Mouse (Mus musculus) neural tube, embryonic 14.5 days (tissue): ENCODE data around the gene Rpl12. TPM values are rescaled to one million over a fixed set of nuclear protein-coding genes. Genes with fewer than 3 reads are reported as not detected.

Experiments used
- ATAC-seq: fragments of 200-750 bp; cut with Nextera tagmentation; 2 replicates; pipeline ENCODE4 v1.8.0; 2017; ENCODE audit warnings: low read depth, mild to moderate bottlenecking, moderate TSS enrichment, moderate library complexity
- H3K27ac ChIP-seq: fragments of 300-500 bp; sonication (generic); 2 replicates; pipeline ENCODE4 v1.5.1; 2014; ENCODE audit warnings: low read depth, mild to moderate bottlenecking, control low read depth, low read length, moderate library complexity, mixed read lengths
- H3K27me3 ChIP-seq: fragments of 300-500 bp; sonication (generic); 2 replicates; pipeline ENCODE4 v1.6.1; 2014; ENCODE audit warnings: low read length; ENCODE audit not compliant: control insufficient read depth, insufficient read depth
- H3K36me3 ChIP-seq: fragments of 300-500 bp; sonication (generic); 2 replicates; pipeline ENCODE4 v1.6.1; 2014; ENCODE audit warnings: low read length, mixed read lengths; ENCODE audit not compliant: control insufficient read depth, insufficient read depth
- H3K4me1 ChIP-seq: fragments of 300-500 bp; sonication (generic); 2 replicates; pipeline ENCODE4 v1.6.1; 2014; ENCODE audit warnings: low read length; ENCODE audit not compliant: control insufficient read depth, insufficient read depth
- H3K4me2 ChIP-seq: fragments of 300-500 bp; sonication (generic); 2 replicates; pipeline ENCODE4 v1.6.1; 2014; ENCODE audit warnings: mild to moderate bottlenecking, low read depth, low read length, control low read depth
- H3K4me3 ChIP-seq: fragments of 300-500 bp; sonication (generic); 2 replicates; pipeline ENCODE4 v1.5.1; 2014; ENCODE audit warnings: low read depth, low read length, control low read depth, mixed read lengths
- H3K9ac ChIP-seq: fragments of 300-500 bp; sonication (generic); replicated peaks from 2 replicates; pipeline ENCODE4 v1.6.1; 2014; ENCODE audit warnings: low read depth, mild to moderate bottlenecking, control low read depth, low read length, mixed read lengths
- H3K9me3 ChIP-seq: fragments of 300-500 bp; sonication (generic); 2 replicates; pipeline ENCODE4 v1.6.1; 2016; ENCODE audit warnings: low read length; ENCODE audit not compliant: control insufficient read depth
- WGBS: fragments of 180-500 bp; shearing (Covaris S2); extraction: QIAGEN DNeasy Blood & Tissue Kit; methylation state at CpG from one replicate; pipeline ENCODE4 v1.1.7; 2014; 5-methylcytosine and 5-hydroxymethylcytosine counted together
- polyA plus RNA-seq: library from polyadenylated mRNA; unstranded; fragments of >200 nt; fragmentation: Nextera tagmentation; extraction: Ambion mirVana; gene quantifications from 2 replicates; pipeline ENCODE4 v1.2.1, GENCODE M21; 2014

Rpl12 gene
- polyA plus RNA-seq, 1 experiment from 2014 or later = 99.4 TPM

GRCm38 (mm10) chr2:32983617-32984016 is 22.3 kb downstream of the Rpl12 start:
- peaks cover 14% of the 10 kb centered on the region; the same call in 1 of the 2 replicates for H3K4me1 ChIP-seq
- ATAC-seq = no peak
- H3K4me2 ChIP-seq = no peak overlapping the region
- H3K27ac ChIP-seq = no peak overlapping the region
- no peak overlapping the region for H3K4me3 ChIP-seq
- H3K27me3 ChIP-seq = no peaks in the 10 kb centered on the region
- WGBS = 61% methylated on average over 6 of the region's 6 CpGs
- H3K36me3 ChIP-seq = no peaks in the 10 kb centered on the region
- no peak overlapping the region for H3K9ac ChIP-seq
- no peaks in the 10 kb centered on the region for H3K9me3 ChIP-seq

DNA sequence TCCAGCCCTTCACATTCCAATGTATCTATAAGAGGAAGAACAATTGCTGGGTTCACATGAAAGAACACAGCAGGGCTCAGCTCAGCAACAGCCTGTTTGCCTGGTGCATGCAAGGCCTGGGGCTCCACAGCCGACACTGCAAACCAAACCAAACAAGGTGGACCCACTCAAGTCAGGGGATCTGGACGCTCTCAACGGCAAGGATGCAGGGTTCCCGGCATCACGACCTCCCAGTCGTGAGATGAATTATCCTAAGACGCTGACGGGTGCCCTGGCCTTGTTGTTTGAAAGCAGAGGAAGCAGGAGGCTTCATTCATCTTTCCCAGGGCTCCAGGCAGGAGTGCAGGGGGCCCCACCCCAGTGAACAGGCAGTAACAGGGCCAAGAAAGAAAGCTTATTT is 24.5 kb downstream of the Rpl12 start:
- Histone ChIP-seq H3K27ac (no peak overlapping the region), H3K4me3 (no peak overlapping the region), H3K9ac (no peak overlapping the region), H3K4me2 (no peak overlapping the region), H3K9me3 (no peaks in the 10 kb centered on the region), H3K27me3 (no peaks in the 10 kb centered on the region), H3K4me1 (peaks cover 10% of the 10 kb centered on the region; the same call in 1 of the 2 replicates), H3K36me3 (no peaks in the 10 kb centered on the region)
- ATAC-seq = no peak
- 71% methylated on average over 8 of the region's 8 CpGs for WGBS

DNA sequence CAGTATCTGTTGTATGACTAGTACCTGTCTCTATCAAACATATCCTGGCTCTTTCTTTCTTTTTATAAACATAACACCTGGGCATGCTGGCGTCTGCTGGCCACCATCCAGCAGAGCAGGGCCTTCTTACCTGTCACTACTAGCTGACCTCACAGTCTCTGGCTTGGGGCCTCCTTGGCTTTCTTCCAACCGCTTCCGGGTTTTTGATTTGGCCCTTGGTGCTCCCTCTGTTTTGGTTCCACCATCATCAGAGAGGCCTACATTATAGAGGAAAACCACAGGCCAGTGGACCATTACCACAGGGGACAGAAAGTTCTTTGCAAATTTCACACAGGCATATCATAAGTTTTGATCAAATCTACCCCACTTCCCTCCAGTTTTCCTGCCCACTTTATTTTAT is 28.0 kb downstream of the Rpl12 start:
- WGBS = 84% methylated on average over 3 of the region's 3 CpGs

GRCm38 (mm10) chr2:32990167-32990832 is 28.9 kb downstream of the Rpl12 start:
- Histone ChIP-seq H3K9ac (no peak overlapping the region), H3K9me3 (no peaks in the 10 kb centered on the region), H3K27ac (no peak overlapping the region), H3K36me3 (no peaks in the 10 kb centered on the region), H3K4me1 (no peaks in the 10 kb centered on the region), H3K27me3 (no peaks in the 10 kb centered on the region), H3K4me3 (no peak overlapping the region), H3K4me2 (no peak overlapping the region)
- WGBS = 62% methylated on average over 13 of the region's 13 CpGs
- ATAC-seq = no peak

More for the DNA sequence above, 28.0 kb downstream of the Rpl12 start:
- H3K27me3 ChIP-seq = no peaks in the 10 kb centered on the region
- H3K4me1 ChIP-seq = no peaks in the 10 kb centered on the region
- H3K36me3 ChIP-seq = no peaks in the 10 kb centered on the region
- H3K9ac ChIP-seq = no peak overlapping the region
- no peak for ATAC-seq
- no peak overlapping the region for H3K4me2 ChIP-seq
- H3K4me3 ChIP-seq = no peak overlapping the region
- no peak overlapping the region for H3K27ac ChIP-seq
- H3K9me3 ChIP-seq = no peaks in the 10 kb centered on the region

DNA sequence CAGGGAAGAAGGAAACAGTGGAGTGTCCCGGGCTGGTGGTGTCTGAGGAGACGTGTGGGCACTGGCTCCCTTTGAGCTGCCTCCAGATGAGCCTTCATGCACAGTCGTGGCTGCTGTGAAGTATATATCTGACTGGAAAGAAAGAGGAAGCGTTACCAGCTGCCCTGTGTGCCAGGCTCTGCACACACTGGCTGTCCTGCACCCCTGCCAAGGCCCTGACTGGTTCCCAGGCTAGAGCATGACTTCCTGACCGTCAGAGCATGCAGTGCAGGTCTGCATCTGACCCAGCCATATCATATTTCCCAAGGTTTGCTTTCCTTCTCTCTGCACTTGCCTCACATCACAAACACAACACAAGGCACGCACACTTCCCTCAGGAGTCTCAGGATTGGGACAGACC is 30.8 kb downstream of the Rpl12 start:
- Histone ChIP-seq H3K4me1 (no peaks in the 10 kb centered on the region), H3K4me3 (no peak overlapping the region), H3K9ac (no peak overlapping the region), H3K27me3 (no peaks in the 10 kb centered on the region), H3K27ac (no peak overlapping the region), H3K9me3 (no peaks in the 10 kb centered on the region), H3K36me3 (no peaks in the 10 kb centered on the region), H3K4me2 (no peak overlapping the region)
- ATAC-seq = no peak
- WGBS = 79% methylated on average over 6 of the region's 6 CpGs

DNA sequence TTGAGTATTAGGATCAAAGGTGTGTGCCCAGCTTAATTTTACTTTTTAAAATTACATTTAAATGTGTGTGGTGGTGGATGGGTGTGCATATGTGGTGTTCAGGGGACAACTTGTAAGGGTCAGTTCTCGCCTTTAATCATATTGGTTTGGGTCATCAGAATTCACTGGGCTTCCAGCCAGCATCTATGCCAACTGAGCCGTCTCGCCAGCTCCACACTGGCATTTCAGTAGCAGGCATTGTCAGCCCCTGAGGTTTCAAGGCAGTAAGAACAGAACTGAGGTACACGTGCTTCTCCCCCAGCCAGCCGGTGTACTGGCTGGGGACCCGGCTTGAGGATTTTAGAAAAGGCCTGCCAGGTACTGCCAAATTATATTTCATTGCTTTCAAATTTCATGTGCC is 35.7 kb downstream of the Rpl12 start:
- H3K27me3 ChIP-seq = no peaks in the 10 kb centered on the region
- no peak overlapping the region for H3K9ac ChIP-seq
- no peak overlapping the region for H3K4me2 ChIP-seq
- no peaks in the 10 kb centered on the region for H3K36me3 ChIP-seq
- 80% methylated on average over 6 of the region's 6 CpGs for WGBS
- ATAC-seq = no peak
- no peak overlapping the region for H3K4me3 ChIP-seq
- no peaks in the 10 kb centered on the region for H3K9me3 ChIP-seq
- no peaks in the 10 kb centered on the region for H3K4me1 ChIP-seq
- H3K27ac ChIP-seq = no peak overlapping the region

- Histone ChIP-seq H3K27me3 (no peaks in the 10 kb centered on the region), H3K9me3 (no peaks in the 10 kb centered on the region), H3K27ac (no peak overlapping the region), H3K4me2 (no peak overlapping the region), H3K4me1 (no peaks in the 10 kb centered on the region), H3K9ac (no peak overlapping the region), H3K36me3 (no peaks in the 10 kb centered on the region), H3K4me3 (no peak overlapping the region)
- 92% methylated on average over 4 of the region's 4 CpGs for WGBS
- no peak for ATAC-seq
Measured at GRCm38 (mm10) chr2:32997792-32998191, 36.4 kb downstream of the Rpl12 start.

DNA sequence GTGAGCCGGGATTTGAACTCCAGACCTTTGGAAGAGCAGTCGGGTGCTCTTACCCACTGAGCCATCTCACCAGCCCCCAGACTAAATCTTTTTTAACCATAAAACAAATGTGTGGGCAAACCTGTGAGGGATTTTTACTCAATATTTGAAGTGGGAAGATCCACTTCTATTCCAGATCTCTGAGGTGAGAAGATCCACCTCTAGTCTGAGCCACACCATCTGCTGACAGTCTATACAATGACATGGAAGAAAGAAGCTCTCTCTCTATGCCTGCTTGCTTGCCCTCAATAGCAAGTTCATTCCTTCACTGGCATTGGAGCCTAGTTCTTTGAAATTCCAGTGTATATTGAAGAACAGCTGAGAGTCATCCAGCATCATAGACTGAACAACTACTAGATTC is 38.4 kb downstream of the Rpl12 start:
- H3K9ac ChIP-seq = no peak overlapping the region
- 94% methylated on average over 2 of the region's 2 CpGs for WGBS
- no peak overlapping the region for H3K4me2 ChIP-seq
- H3K27ac ChIP-seq = no peak overlapping the region
- ATAC-seq = no peak
- H3K27me3 ChIP-seq = no peaks in the 10 kb centered on the region
- H3K36me3 ChIP-seq = no peaks in the 10 kb centered on the region
- H3K4me3 ChIP-seq = no peak overlapping the region
- H3K4me1 ChIP-seq = no peaks in the 10 kb centered on the region
- no peaks in the 10 kb centered on the region for H3K9me3 ChIP-seq

GRCm38 (mm10) chr2:33002144-33002543 is 40.8 kb downstream of the Rpl12 start:
- no peak for ATAC-seq
- Histone ChIP-seq H3K4me1 (no peaks in the 10 kb centered on the region), H3K4me3 (no peak overlapping the region), H3K9me3 (no peaks in the 10 kb centered on the region), H3K9ac (no peak overlapping the region), H3K27me3 (no peaks in the 10 kb centered on the region), H3K27ac (no peak overlapping the region), H3K4me2 (no peak overlapping the region), H3K36me3 (no peaks in the 10 kb centered on the region)
- 90% methylated on average over 7 of the region's 7 CpGs for WGBS
